Mouse (Mus musculus): ENCODE data around the gene Gm29776.

DNA sequence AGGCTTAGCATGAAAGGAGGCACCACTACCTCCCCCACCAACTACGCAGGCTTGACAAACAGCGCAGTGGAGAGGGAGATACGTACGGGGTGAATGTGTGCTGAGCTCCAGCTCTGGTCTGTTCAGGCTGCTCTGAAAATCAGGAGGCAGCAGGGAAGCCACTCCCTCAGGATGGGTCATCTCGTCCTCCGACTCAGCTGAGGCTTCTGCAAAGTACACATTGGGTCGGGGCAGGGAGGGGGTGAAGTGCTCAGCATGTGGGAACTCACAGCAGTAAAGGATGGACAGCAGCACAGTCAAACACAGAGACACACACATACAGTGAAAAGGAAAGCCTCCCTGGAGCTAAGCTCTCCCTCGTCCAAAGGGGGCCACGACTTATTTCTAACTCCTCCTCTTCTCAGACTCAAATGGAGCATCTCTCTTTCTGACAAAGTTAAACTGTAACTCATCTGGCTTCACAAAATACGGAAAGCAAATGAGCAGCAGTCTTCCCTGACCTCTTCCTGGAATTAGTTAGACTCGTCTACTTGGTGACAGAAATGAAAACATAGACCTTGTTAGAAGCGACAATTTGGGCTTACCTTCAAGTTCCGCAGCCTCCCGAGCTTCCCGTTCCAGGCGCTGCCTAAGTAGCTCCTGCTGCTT lies 19.9 kb downstream of the Gm29776 start:
- no peak for TF ChIP-seq CTCF (conservative IDR thresholded peaks at IDR 0.05; ENCODE audit: insufficient read depth, insufficient read length, low read depth, low read length)
- TF ChIP-seq POLR2A (IDR thresholded peaks at IDR 0.05; ENCODE audit: low read depth, low read length): no peak

Data from kidney, adult 2 months (tissue).